Mouse (Mus musculus) adipocyte (in vitro differentiated cells): ENCODE data around the gene Myo16.

Experiments used
- DNase-seq: peaks from one replicate; pipeline ENCODE4 v3.0.0-alpha.2; 2016; ENCODE audit warnings: low spot score

The Myo16 gene

GRCm38 (mm10) chr8:10153611-10154438 is at the start of gene Myo16:
Myo16 (plus strand) TSS chr8:10153911.
- no peak for DNase-seq

GRCm38 (mm10) chr8:10108516-10109271 is 45.0 kb upstream of the Myo16 start:
- DNase-seq = no peak

GRCm38 (mm10) chr8:10122749-10123148 is 31.0 kb upstream of the Myo16 start:
- no peak for DNase-seq

- DNase-seq = no peak
These were observed 30.3 kb upstream of the Myo16 start for GRCm38 (mm10) chr8:10123412-10123811.

- DNase-seq = no peak
These were observed 28.0 kb upstream of the Myo16 start for GRCm38 (mm10) chr8:10125684-10126083.

- no peak for DNase-seq
These were observed 22.9 kb upstream of the Myo16 start for GRCm38 (mm10) chr8:10130513-10131414.

GRCm38 (mm10) chr8:10139536-10139935 is 14.2 kb upstream of the Myo16 start:
- DNase-seq = no peak

- no peak for DNase-seq
These were observed 9.8 kb upstream of the Myo16 start for GRCm38 (mm10) chr8:10143961-10144360.

GRCm38 (mm10) chr8:10151692-10152247 is 1.9 kb upstream of the Myo16 start:
- DNase-seq = no peak

GRCm38 (mm10) chr8:10154439-10154745 is 681 bp downstream of the Myo16 start:
- no peak for DNase-seq

- no peak for DNase-seq
These were observed 1.4 kb downstream of the Myo16 start for GRCm38 (mm10) chr8:10155075-10155474.

- no peak for DNase-seq
These were observed 7.4 kb downstream of the Myo16 start for GRCm38 (mm10) chr8:10161106-10161505.

GRCm38 (mm10) chr8:10164959-10165358 is 11.2 kb downstream of the Myo16 start:
- DNase-seq = no peak

- DNase-seq = no peak
These were observed 14.6 kb downstream of the Myo16 start for GRCm38 (mm10) chr8:10168326-10168725.

- no peak for DNase-seq
These were observed 16.2 kb downstream of the Myo16 start for GRCm38 (mm10) chr8:10169894-10170293.

- DNase-seq = no peak
These were observed 17.6 kb downstream of the Myo16 start for GRCm38 (mm10) chr8:10171321-10171720.

GRCm38 (mm10) chr8:10172278-10172677 is 18.6 kb downstream of the Myo16 start:
- no peak for DNase-seq

GRCm38 (mm10) chr8:10173033-10173747 is 19.5 kb downstream of the Myo16 start:
- no peak for DNase-seq

GRCm38 (mm10) chr8:10174201-10174840 is 20.6 kb downstream of the Myo16 start:
- DNase-seq = no peak

- DNase-seq = no peak
These were observed 21.4 kb downstream of the Myo16 start for GRCm38 (mm10) chr8:10174841-10175680.
